21 mouse cellular contexts compared by ENCODE assay signal in genomic region chr11:4317287-4317686, GRCm38 (mm10). TPM values are rescaled to one million over a fixed set of nuclear protein-coding genes. Genes with fewer than 3 reads are reported as not detected.
"Had no signal": no experiment of that assay in that cellular context is flagged by ENCODE, and none has a peak within 500 bp of the region (broad histone marks: within the 10 kb centered on the region; RNA-seq: fewer than 3 reads in every experiment).

No protein-coding gene starts in this region.

- H3K9ac ChIP-seq: liver, embryonic 14.5 days; lung, embryonic 14.5 days; midbrain, embryonic 12.5 days; neural tube, embryonic 13.5 days; neural tube, embryonic 15.5 days had no signal

- H3K36me3 ChIP-seq: midbrain, embryonic 10.5 days; midbrain, embryonic 12.5 days; neural tube, embryonic 13.5 days; neural tube, embryonic 15.5 days had no signal

- H3K4me1 ChIP-seq: midbrain, embryonic 12.5 days; neural tube, embryonic 13.5 days; neural tube, embryonic 15.5 days had no signal

- H3K4me3 ChIP-seq: midbrain, embryonic 10.5 days; midbrain, embryonic 12.5 days; myocyte; neural tube, embryonic 13.5 days; neural tube, embryonic 15.5 days had no signal

- H3K27ac ChIP-seq: liver, embryonic 14.5 days; midbrain, embryonic 10.5 days; midbrain, embryonic 12.5 days; neural tube, embryonic 13.5 days; neural tube, embryonic 15.5 days had no signal

- DNase-seq: lung, adult 18-20 months; lung, embryonic 14.5 days; lung, postnatal 14 days; midbrain, embryonic 14.5 days; retina, postnatal 1 day; right cerebral cortex, adult 18-20 months; right cerebral cortex, postnatal 25 days; right cerebral cortex, postnatal 4 days; spleen, adult 18-20 months; thymus, adult 18-20 months; thymus, postnatal 14 days; thymus, postnatal 36 days had no signal

- ATAC-seq: midbrain, embryonic 16.5 days had no signal

- H3K4me2 ChIP-seq: lung, embryonic 14.5 days; midbrain, embryonic 12.5 days; neural tube, embryonic 13.5 days; neural tube, embryonic 15.5 days had no signal

- H3K9me3 ChIP-seq: midbrain, embryonic 10.5 days; midbrain, embryonic 12.5 days; neural tube, embryonic 13.5 days; neural tube, embryonic 15.5 days had no signal

- H3K27me3 ChIP-seq: neural tube, embryonic 13.5 days; neural tube, embryonic 15.5 days had no signal

RNA-seq across cellular contexts. Expression of gene Lif, which starts 59.9 kb away (rescaled TPM):
- polyA plus RNA-seq: liver, embryonic 16.5 days; midbrain, embryonic 12.5 days; midbrain, embryonic 14.5 days; neural tube, embryonic 11.5 days; neural tube, embryonic 13.5 days had no signal
